Mouse (Mus musculus) heart, postnatal 25 days (tissue): ENCODE measurements around the gene Defb47. TPM values are rescaled to one million over a fixed set of nuclear protein-coding genes. Genes with fewer than 3 reads are reported as not detected.

ENCODE experiments used
- total RNA-seq, 2 experiments: library from RNA; stranded (reverse); gene quantifications; 2 replicates each; pipeline ENCODE4 v1.2.3; 2021

The Defb47 gene
- total RNA-seq, 2 experiments from 2014 or later, result not detected

Other genes with a start within 250 kb of the Defb47 start
- 10 to 100 TPM; 15.6 to 17.7 TPM for gene Ints6, start 236.9 kb upstream of the Defb47 start, total RNA-seq
- 1 to 10 TPM; 6.8 to 7.7 TPM for gene Wdfy2, start 160.4 kb upstream of the Defb47 start, total RNA-seq
- gene Defb48, start 13.6 kb upstream of the Defb47 start, total RNA-seq, result not detected
- gene Defb43, start 13.7 kb downstream of the Defb47 start, total RNA-seq, result not detected
- under 1 TPM in 1 of 2 experiments, not detected in 1; 0.70 TPM for gene Defb42, start 48.9 kb downstream of the Defb47 start, total RNA-seq
- not detected for gene Defb30, start 51.9 kb downstream of the Defb47 start, total RNA-seq